Mouse (Mus musculus): ENCODE measurements at regions not wholly inside any gene's neighbourhood (a gene's known extent, or its start where the extent isn't known, plus 50 kb on each side); places are given as distances from the start of the nearest gene placed in this dataset.

DNA sequence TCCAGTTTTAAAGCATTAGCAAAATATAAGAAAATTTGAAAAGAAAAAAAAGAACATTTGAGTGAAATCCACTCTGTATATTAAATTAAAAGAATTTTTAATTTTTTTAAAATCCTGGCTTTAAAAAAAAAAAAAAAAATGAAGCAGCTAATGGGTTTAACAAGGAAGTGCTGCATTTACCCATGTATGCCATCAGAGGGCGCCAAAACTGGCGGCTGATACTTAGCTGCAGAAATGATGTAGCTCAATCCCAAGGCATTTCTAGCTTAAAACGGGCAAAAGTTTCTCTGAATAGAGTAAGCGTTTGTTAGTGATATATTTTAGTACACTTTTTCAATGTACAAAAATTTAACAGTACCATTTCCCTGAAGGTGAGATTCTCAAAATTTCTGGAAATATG is 74.4 kb upstream of the Mrpl21 start:
- peak; percentile 65 for DNase-seq (ENCODE audit: extremely low read depth)
- H3K27ac ChIP-seq (ENCODE audit: insufficient read depth, low read depth) = no peak overlapping the region
- H3K4me2 ChIP-seq (ENCODE audit: insufficient read depth, low read depth, poor library complexity, severe bottlenecking) = no peak overlapping the region
- in situ Hi-C loops (cut with MboI; ENCODE audit: low pct_ligation_motif_present, low pct_unique_long_range_greater_than_20kb, low sequenced_read_pairs) (no loop called here), dilution Hi-C loops (cut with MboI; ENCODE audit: extremely low pct_ligation_motif_present, extremely low pct_unique_long_range_greater_than_20kb, low sequenced_read_pairs) (no loop called here)
- H3K36me3 ChIP-seq (replicated peaks in 1 of 2; ENCODE audit: control insufficient read depth in 1 of 2, insufficient read depth in 1 of 2, low read length in 1 of 2) = no peaks in the 10 kb centered on the region
- no peak for TF ChIP-seq E2F4 (IDR thresholded peaks at IDR 0.05; ENCODE audit: insufficient replicate concordance, low read depth, low read length)
- TF ChIP-seq NRF1 (IDR thresholded peaks at IDR 0.05; ENCODE audit: low read depth, low read length) = no peak
- no peak for TF ChIP-seq ETS1 (conservative IDR thresholded peaks at IDR 0.05; ENCODE audit: low read depth, low read length)
- no peak for TF ChIP-seq MAX (IDR thresholded peaks at IDR 0.05; ENCODE audit: low read length)
- TF ChIP-seq GABPA (IDR thresholded peaks at IDR 0.05; ENCODE audit: insufficient replicate concordance, low read depth, low read length) = no peak
- no peak for TF ChIP-seq ZMIZ1 (IDR thresholded peaks at IDR 0.05; ENCODE audit: low read depth, low read length)
- no peak for TF ChIP-seq SIN3A (IDR thresholded peaks at IDR 0.05; ENCODE audit: low read length)
- TF ChIP-seq MEF2A (IDR thresholded peaks at IDR 0.05; ENCODE audit: borderline replicate concordance, low read depth, low read length) = no peak
- no peak for TF ChIP-seq UBTF (IDR thresholded peaks at IDR 0.05; ENCODE audit: low read depth, low read length)
- TF ChIP-seq ZC3H11A (IDR thresholded peaks at IDR 0.05; ENCODE audit: low read depth, low read length) = no peak
- no peak for TF ChIP-seq MXI1 (IDR thresholded peaks at IDR 0.05; ENCODE audit: low read depth, low read length)
- TF ChIP-seq JUND (conservative IDR thresholded peaks at IDR 0.05; ENCODE audit: low read depth, low read length) = no peak
- TF ChIP-seq SMC3 (IDR thresholded peaks at IDR 0.05; ENCODE audit: low read depth, low read length) = peak; percentile 44
- TF ChIP-seq EP300 (IDR thresholded peaks at IDR 0.05; ENCODE audit: low read length) = no peak
- no peak for TF ChIP-seq JUN (IDR thresholded peaks at IDR 0.05; ENCODE audit: insufficient read depth, low read depth, low read length)
- no peak for TF ChIP-seq CHD2 (IDR thresholded peaks at IDR 0.05; ENCODE audit: low read length)
- TF ChIP-seq ZNF384 (IDR thresholded peaks at IDR 0.05; ENCODE audit: low read depth, low read length) = peak; percentile 95
- peak; percentile 71 for TF ChIP-seq ELF1 (IDR thresholded peaks at IDR 0.05; ENCODE audit: low read depth, low read length)
- TF ChIP-seq POLR2AphosphoS2 (IDR thresholded peaks at IDR 0.05; ENCODE audit: low read depth, low read length) = no peak
- TF ChIP-seq CTCF (conservative IDR thresholded peaks at IDR 0.05 in 1 of 2, IDR thresholded peaks at IDR 0.05 in 1 of 2; ENCODE audit: low read depth in 2 of 2, low read length in 2 of 2) = peak; percentile 64 to 73
- TF ChIP-seq MYC (IDR thresholded peaks at IDR 0.05; ENCODE audit: low read depth, low read length) = no peak
- no peak for TF ChIP-seq IRF4 (IDR thresholded peaks at IDR 0.05; ENCODE audit: low read depth, low read length)
- no peak for TF ChIP-seq RCOR1 (conservative IDR thresholded peaks at IDR 0.05; ENCODE audit: low read depth, low read length)
- no peak for TF ChIP-seq POLR2A (IDR thresholded peaks at IDR 0.05; ENCODE audit: low read depth, low read length)
- TF ChIP-seq HCFC1 (IDR thresholded peaks at IDR 0.05; ENCODE audit: low read depth, low read length) = no peak
- TF ChIP-seq MAFK (IDR thresholded peaks at IDR 0.05; ENCODE audit: insufficient replicate concordance, low read length) = no peak
- TF ChIP-seq MAZ (IDR thresholded peaks at IDR 0.05; ENCODE audit: low read depth, low read length) = no peak
- no peak for TF ChIP-seq USF1 (IDR thresholded peaks at IDR 0.05; ENCODE audit: low read depth, low read length)
- no peak for TF ChIP-seq CHD1 (IDR thresholded peaks at IDR 0.05; ENCODE audit: low read depth, low read length)
- TF ChIP-seq RAD21 (IDR thresholded peaks at IDR 0.05; ENCODE audit: low read depth, low read length) = no peak; the same call in none of the 2 replicates
- H3K79me2 ChIP-seq (replicated peaks; ENCODE audit: control insufficient read depth, extremely low read depth, insufficient read depth, poor library complexity, severe bottlenecking) = no peaks in the 10 kb centered on the region
- H3K27me3 ChIP-seq (replicated peaks) = no peaks in the 10 kb centered on the region
- H3K9ac ChIP-seq (ENCODE audit: insufficient read depth, low read depth) = no peak overlapping the region
- H3K4me1 ChIP-seq (ENCODE audit: control insufficient read depth in 1 of 2, insufficient read depth in 2 of 2) = peaks cover 0 to 17% of the 10 kb centered on the region in 2 experiments; a peak in 3 of 4 replicates
- H3K9me3 ChIP-seq (replicated peaks; ENCODE audit: low read length) = no peaks in the 10 kb centered on the region
- H3K4me3 ChIP-seq (replicated peaks in 1 of 3; ENCODE audit: low read depth in 2 of 3, low read length in 2 of 3, poor library complexity in 1 of 3) = no peak overlapping the region

All from CH12.LX (cell line).